17 mouse cellular contexts compared by ENCODE assay signal in genomic region chr14:33062996-33063395, GRCm38 (mm10).
"Had no signal": no experiment of that assay in that cellular context is flagged by ENCODE, and none has a peak within 500 bp of the region (broad histone marks: within the 10 kb centered on the region; RNA-seq: fewer than 3 reads in every experiment).

No protein-coding gene starts in this region.

- H3K36me3 ChIP-seq: midbrain, embryonic 10.5 days; midbrain, embryonic 12.5 days; neural tube, embryonic 13.5 days; neural tube, embryonic 15.5 days had no signal

- H3K4me1 ChIP-seq: midbrain, embryonic 10.5 days; midbrain, embryonic 12.5 days; neural tube, embryonic 13.5 days had no signal

- H3K9me3 ChIP-seq: midbrain, embryonic 10.5 days; neural tube, embryonic 13.5 days; neural tube, embryonic 15.5 days had no signal

- DNase-seq: lung, adult 18-20 months; lung, embryonic 14.5 days; lung, postnatal 10 days; lung, postnatal 4 days; right cerebral cortex, adult 18-20 months; right cerebral cortex, postnatal 25 days; right cerebral cortex, postnatal 4 days; spleen, adult 18-20 months; thymus, adult 18-20 months; thymus, postnatal 14 days; thymus, postnatal 36 days had no signal

- H3K9ac ChIP-seq: lung, embryonic 14.5 days; midbrain, embryonic 12.5 days; neural tube, embryonic 13.5 days; neural tube, embryonic 15.5 days had no signal

- H3K27me3 ChIP-seq: midbrain, embryonic 12.5 days; neural tube, embryonic 13.5 days; neural tube, embryonic 15.5 days had no signal

- ATAC-seq: midbrain, embryonic 16.5 days had no signal

- H3K4me3 ChIP-seq: midbrain, embryonic 10.5 days; midbrain, embryonic 12.5 days; myocyte; neural tube, embryonic 13.5 days; neural tube, embryonic 15.5 days had no signal

- H3K27ac ChIP-seq: midbrain, embryonic 10.5 days; midbrain, embryonic 12.5 days; neural tube, embryonic 13.5 days; neural tube, embryonic 15.5 days had no signal

- H3K4me2 ChIP-seq: lung, embryonic 14.5 days; midbrain, embryonic 12.5 days; neural tube, embryonic 13.5 days; neural tube, embryonic 15.5 days had no signal
